ENCODE assay signal across 8 mouse cellular contexts in the genomic region with DNA sequence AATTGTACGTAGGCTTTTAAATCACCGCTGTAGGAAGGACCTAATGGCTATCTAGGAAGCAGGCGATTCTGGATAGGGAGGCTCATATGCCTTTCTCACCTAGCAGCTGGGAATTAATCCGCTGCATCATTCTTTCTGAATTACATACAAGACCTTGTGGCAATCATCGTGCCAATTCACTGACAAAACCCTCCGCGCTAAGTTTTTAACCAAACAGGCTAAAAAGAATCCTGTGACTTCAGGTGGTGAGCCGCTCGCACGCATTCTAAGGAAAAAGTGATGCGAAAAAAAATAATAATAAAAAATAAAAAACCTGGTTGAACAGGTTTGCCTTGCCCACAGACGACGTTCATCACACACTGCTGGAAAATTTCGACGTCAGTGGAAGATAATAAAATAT. TPM values are rescaled to one million over a fixed set of nuclear protein-coding genes. Genes with fewer than 3 reads are reported as not detected.
DNase-seq lines count a peak whose midpoint lies in the region; ATAC-seq and TF ChIP-seq lines count a peak whose summit lies in the region.

No protein-coding gene starts in this region.

- peak overlapping the region; percentile 95 for H3K4me2 ChIP-seq in forebrain, embryonic 14.5 days (ENCODE audit: low read length)
- H3K4me2 ChIP-seq in limb, embryonic 12.5 days: peak overlapping the region; percentile 93

- H3K4me3 ChIP-seq in testis, adult 2 months (ENCODE audit: control insufficient read depth, low read depth, low read length): peak overlapping the region; percentile 93; the same call in 1 of the 2 replicates
- peak overlapping the region; percentile 84 for H3K4me3 ChIP-seq in forebrain, embryonic 14.5 days (ENCODE audit: low read depth, low read length)
- peak overlapping the region; percentile 86 for H3K4me3 ChIP-seq in limb, embryonic 12.5 days (replicated peaks)

- ATAC-seq in forebrain, embryonic 14.5 days: no peak
- no peak for ATAC-seq in limb, embryonic 12.5 days (ENCODE audit: insufficient number of reproducible peaks, insufficient read depth, low FRiP score, low TSS enrichment, low read depth)

- no peaks in the 10 kb centered on the region for H3K27me3 ChIP-seq in testis, adult 2 months (ENCODE audit: control insufficient read depth, insufficient read depth, low read length)
- no peaks in the 10 kb centered on the region for H3K27me3 ChIP-seq in forebrain, embryonic 14.5 days (replicated peaks; ENCODE audit: control insufficient read depth, insufficient read depth, low read length)
- H3K27me3 ChIP-seq in limb, embryonic 12.5 days: no peaks in the 10 kb centered on the region; the same call in 1 of the 2 replicates

- TF ChIP-seq POLR2A in testis, adult 2 months (IDR thresholded peaks at IDR 0.05; ENCODE audit: control insufficient read depth, low read depth, low read length): no peak

- peak overlapping the region; percentile 95 for H3K9ac ChIP-seq in forebrain, embryonic 14.5 days (ENCODE audit: low read length)
- no peak overlapping the region; the same call in 1 of the 2 replicates for H3K9ac ChIP-seq in limb, embryonic 12.5 days (replicated peaks)

- H3K27ac ChIP-seq in testis, adult 2 months (ENCODE audit: control insufficient read depth, insufficient read depth, low read depth, low read length): no peak overlapping the region
- no peak overlapping the region for H3K27ac ChIP-seq in forebrain, embryonic 14.5 days (ENCODE audit: low read depth, low read length)
- H3K27ac ChIP-seq in limb, embryonic 12.5 days: no peak overlapping the region

- peaks cover 5% of the 10 kb centered on the region for H3K4me1 ChIP-seq in testis, adult 2 months (ENCODE audit: control insufficient read depth, insufficient read depth, low read length)
- H3K4me1 ChIP-seq in forebrain, embryonic 14.5 days (ENCODE audit: control insufficient read depth, insufficient read depth, low read length): peaks cover 7% of the 10 kb centered on the region
- peaks cover 5% of the 10 kb centered on the region; the same call in 1 of the 2 replicates for H3K4me1 ChIP-seq in limb, embryonic 12.5 days (replicated peaks)

- TF ChIP-seq CTCF in testis, adult 2 months (IDR thresholded peaks at IDR 0.05; ENCODE audit: control insufficient read depth, insufficient read depth, insufficient replicate concordance, low read depth, low read length): no peak

- DNase-seq in adrenal gland, postnatal 14 days: peak; percentile 36
- DNase-seq in adrenal gland, adult 18-20 months (ENCODE audit: low spot score in 2 of 2): no peak
- DNase-seq in testis, postnatal 14 days (ENCODE audit: low spot score): no peak
- peak; percentile 76 for DNase-seq in forebrain, embryonic 14.5 days (ENCODE audit: low spot score)
- DNase-seq in natural killer cell, adult 2 months (ENCODE audit: low spot score in 2 of 2): peak; percentile 11 to 16
- no peak for DNase-seq in urinary bladder, postnatal 25 days (ENCODE audit: low spot score)

- under 1% methylated on average over 15 of the region's 15 CpGs for WGBS in forebrain, embryonic 14.5 days
- WGBS in limb, embryonic 12.5 days: 2% methylated on average over 15 of the region's 15 CpGs

- no peaks in the 10 kb centered on the region for H3K9me3 ChIP-seq in forebrain, embryonic 14.5 days (replicated peaks; ENCODE audit: control insufficient read depth, low read length)
- no peaks in the 10 kb centered on the region for H3K9me3 ChIP-seq in limb, embryonic 12.5 days

- H3K36me3 ChIP-seq in testis, adult 2 months (ENCODE audit: control insufficient read depth, insufficient read depth, low read length): no peaks in the 10 kb centered on the region
- no peaks in the 10 kb centered on the region for H3K36me3 ChIP-seq in forebrain, embryonic 14.5 days (ENCODE audit: control insufficient read depth, insufficient read depth, low read length)
- no peaks in the 10 kb centered on the region for H3K36me3 ChIP-seq in limb, embryonic 12.5 days

RNA-seq across cellular contexts. Expression of gene Stxbp5, which starts 1.1 kb away (rescaled TPM):
- 22.9 and 27.6 TPM in 2 replicates for total RNA-seq in adrenal gland, postnatal 14 days (2021)
- 10 to 100 TPM; 20.1 to 27.7 TPM for total RNA-seq in adrenal gland, adult 18-20 months (2021)
- 12.5 and 13.1 TPM in 2 replicates for polyA plus RNA-seq in testis, adult 2 months (2012; rRNA removed)
- 5.8 and 8.0 TPM in 2 replicates for polyA plus RNA-seq in forebrain, embryonic 14.5 days (2014; fragmentation: Nextera tagmentation; extraction: Ambion mirVana)
- polyA plus RNA-seq in limb, embryonic 12.5 days (2016; fragmentation: Nextera tagmentation; extraction: Ambion mirVana): 7.2 and 7.3 TPM in 2 replicates

Comparison
In these comparisons a context has a peak if more than half of its experiments do, and no peak if none do; other contexts are left out.
1. DNase-seq: peak in adrenal gland, postnatal 14 days (single experiment), forebrain, embryonic 14.5 days (single experiment) and natural killer cell, adult 2 months (2 of 2); none in adrenal gland, adult 18-20 months (0 of 2), testis, postnatal 14 days (single experiment) and urinary bladder, postnatal 25 days (single experiment).
2. Peak in every context shown above with its lines, with median percentiles within 50 percentile points of each other: H3K4me3 ChIP-seq.